Mouse (Mus musculus) c-Kit-positive CD71-negative TER-119-negative erythroid progenitor cells, embryonic 14.5 days (primary cell): ENCODE data around the gene Myd88.
A peak's percentile ranks its signal among the peaks of the same experiment; 100 is the strongest.

ENCODE experiments used
- DNase-seq: peaks from one replicate; pipeline ENCODE4 v3.0.0-alpha.2; 2013; ENCODE audit warnings: low read depth

Myd88 gene

DNA sequence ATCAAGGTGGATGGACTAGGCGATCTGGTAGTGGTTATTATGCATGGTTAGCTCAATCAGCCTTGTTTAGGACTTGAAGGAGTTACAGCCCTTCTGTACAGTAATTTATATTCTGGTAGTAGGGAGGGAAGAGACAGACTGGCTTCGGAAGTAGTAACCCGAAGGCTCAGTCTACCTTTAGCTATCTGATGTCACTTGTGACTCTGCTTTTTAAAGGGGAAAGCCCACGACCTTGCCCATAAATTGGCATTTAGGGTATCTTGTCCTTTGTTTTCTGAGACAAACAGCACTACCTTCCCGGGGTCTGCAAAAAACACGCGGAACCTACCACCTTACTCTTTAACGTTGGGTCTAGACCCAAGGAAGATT, 1.0 kb downstream of the Myd88 start:
- no peak for DNase-seq

DNA sequence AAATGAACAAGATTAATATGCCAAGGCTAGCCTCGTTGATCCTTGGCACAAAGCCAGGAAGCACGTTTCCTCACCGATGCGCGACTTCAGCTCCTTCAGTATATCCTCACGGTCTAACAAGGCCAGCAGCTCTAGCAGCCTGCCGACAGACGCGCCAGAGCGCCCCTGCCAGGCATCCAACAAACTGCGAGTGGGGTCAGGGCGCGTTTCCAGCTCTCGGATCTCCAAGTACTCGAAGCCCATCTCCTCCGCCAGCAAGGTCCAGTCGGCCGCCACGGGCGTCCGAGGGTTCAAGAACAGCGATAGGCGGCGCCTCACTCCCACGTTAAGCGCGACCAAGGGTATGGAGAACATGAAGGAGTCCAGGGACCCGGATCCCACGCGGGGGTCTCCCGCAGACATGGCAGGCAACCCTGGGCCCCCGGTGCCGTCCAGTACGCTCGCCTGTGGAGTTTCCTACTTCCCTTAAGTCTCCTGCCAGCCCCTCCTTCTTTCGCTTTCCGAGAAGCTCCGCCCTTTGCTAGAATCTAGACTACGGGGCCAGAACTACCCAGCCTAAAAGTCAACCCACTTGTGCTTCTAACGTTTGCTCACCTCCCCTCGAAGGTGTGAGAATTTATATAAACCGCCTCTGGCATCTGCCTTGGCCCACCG, 1.5 kb downstream of the Myd88 start, which contains the start of gene Acaa1a:
TSS of gene Acaa1a (plus strand) at position 119 of the 654 bp plus-strand sequence.
- peak; percentile 68 for DNase-seq

DNA sequence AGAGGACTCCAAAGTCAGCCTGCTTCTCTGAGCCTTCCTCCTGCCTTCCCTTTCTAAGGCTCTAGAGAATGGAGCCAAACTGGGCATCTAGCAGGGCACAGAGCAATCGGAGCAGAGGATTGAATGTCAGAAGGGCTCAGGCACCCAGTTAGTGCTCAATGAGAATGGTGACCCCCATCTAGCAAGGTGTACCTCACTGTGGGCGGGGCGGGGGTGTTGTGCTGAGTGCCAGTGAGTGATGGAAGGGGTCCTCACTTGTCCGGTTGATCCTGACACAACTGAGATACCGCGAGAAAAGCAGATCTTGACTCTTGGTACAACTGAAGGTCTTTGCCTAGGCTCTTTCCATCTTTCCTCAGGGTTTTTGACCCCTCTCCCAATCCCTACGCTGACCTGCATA, 2.1 kb downstream of the Myd88 start:
- DNase-seq: no peak

DNA sequence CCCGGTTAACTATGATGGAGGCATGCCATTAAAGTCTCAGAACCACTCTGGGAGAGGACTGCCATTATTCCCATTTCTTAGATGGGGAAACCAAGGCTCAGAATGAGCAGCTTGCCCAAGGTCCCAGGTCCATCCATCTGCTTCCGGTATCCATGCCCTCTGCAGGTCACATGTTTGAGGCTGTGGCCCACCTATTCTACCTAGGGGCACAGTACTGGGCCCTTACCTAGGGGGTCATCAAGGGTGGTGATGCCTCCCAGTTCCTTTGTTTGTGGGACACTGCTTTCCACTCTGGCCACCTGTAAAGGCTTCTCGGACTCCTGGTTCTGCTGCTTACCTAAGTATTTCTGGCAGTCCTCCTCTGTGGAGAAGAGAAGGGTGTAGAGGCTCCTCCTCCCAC, 2.9 kb downstream of the Myd88 start:
- DNase-seq: no peak

DNA sequence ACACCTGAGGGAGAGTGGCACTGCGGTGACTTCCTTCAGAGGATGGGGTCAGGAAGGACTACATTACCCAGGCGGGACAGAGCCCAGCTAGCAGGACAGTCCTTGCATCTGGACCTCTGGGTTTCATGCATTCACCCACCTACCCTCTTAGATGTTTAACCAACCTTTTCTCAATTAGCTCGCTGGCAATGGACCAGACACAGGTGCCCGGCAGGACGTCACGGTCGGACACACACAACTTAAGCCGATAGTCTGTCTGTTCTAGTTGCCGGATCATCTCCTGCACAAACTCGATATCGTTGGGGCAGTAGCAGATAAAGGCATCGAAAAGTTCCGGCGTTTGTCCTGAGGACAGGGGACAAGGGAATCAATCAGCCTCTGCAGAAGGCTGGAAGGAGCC, 3.4 kb downstream of the Myd88 start:
- no peak for DNase-seq

DNA sequence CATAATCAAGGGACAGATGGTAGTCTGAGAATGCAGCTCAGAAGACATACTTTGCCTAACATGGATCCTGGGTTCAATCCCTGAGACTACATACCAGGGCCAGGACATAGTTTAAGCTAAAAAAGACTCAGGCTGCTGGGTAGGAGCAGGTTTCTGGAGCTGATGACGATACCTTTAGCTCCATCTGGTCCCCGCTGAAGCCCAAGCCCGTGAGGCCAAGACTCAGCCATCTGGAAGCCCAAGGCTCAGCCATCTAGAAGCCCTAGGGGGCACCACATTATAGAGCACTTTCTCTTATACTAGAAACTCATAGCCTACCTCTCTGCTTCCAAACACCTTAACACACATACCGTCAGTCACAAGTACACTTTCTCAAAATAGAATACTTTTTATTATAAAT, 5.6 kb downstream of the Myd88 start:
- no peak for DNase-seq

DNA sequence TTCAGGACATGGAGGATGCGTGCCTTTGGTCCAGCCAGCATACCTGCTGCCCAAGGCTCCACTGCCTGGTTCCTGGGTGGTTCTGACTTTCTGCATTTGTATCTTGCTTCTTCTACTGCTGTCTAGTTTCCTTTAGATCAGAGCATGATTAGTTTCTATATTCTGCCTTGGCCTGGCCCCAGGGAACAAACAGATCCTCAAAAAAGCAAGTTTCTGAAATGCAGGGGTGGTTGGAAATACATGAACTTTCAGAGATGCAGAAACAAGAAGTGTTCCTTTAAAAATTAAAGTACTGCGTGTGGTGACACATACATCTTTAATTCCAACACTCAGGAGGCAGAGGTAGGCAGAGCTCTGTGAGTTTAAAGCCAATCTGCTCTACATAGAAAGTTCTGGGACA, 6.4 kb downstream of the Myd88 start:
- no peak for DNase-seq

DNA sequence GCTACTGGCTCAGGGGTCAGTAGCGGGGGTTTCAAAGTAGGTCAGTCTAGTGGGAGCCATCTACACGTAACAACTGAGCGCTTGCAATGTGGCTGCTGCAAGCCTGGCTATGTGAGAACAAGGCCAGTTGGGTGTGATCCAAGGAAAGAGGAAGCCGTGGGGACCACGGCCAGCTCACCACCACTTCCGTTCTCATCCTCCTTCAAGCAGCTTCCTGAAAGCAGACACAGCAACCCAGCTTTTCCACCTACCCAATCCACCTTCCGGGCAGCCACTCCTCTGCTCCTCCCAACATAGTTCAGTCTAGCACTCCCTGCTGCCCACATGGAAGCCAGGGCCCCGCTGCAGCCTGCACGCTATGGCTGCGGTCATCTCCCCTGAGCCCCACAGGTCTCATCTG, 6.9 kb downstream of the Myd88 start:
- no peak for DNase-seq

DNA sequence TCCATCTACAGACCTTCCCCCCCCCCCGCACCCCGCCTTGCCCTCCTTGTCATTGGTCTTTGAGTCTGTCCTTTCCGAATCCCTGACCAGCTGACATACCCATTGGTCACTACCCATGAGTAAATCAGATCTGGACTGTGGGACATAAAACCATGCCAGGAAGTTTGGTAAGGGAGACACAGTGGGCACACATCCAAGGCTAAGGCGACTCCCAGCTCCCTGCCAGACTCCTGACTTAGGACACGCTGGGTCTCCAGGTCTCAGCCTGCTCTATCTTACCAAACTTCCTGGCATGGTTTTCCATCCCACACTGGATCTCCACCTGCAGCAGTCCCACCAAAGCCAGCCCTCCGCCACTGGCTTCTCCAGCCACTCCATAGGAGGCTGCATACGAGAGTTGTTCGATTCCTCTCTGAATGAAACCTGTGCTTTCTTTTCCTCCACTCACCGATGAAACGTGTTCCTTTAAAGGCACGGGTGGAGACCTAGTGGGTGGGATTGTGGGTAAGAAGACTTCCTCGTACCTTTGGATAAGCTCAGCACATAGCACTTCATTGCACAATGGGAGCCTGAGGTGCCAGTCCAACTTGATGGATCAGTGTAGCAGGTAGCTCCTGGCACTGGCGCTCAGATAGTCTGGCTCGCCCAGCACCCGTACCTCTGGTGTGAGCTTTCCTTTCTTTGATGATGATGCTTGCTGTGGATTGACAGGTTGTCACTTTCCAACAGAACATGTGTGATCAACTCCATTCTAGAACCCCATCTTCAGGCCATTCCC, 10.8 kb downstream of the Myd88 start:
- no peak for DNase-seq

DNA sequence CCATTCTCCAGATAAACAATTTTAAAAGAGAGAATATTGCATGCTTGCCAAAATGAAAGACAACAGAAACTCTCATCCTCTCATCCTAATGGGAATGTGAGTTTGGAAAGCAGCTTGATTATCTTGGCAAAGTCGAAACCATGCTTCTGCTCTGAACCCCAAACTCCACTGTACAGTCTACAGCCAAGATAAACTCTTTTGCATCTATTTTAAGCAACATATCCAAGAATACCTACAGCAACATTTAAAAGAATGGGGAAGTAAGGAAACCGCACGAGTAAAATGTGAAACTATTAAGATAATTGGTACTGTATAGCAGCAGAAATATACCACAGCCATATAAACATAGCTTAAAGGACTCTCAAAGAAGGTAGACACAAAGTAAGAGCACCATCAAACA, 12.7 kb downstream of the Myd88 start:
- no peak for DNase-seq

DNA sequence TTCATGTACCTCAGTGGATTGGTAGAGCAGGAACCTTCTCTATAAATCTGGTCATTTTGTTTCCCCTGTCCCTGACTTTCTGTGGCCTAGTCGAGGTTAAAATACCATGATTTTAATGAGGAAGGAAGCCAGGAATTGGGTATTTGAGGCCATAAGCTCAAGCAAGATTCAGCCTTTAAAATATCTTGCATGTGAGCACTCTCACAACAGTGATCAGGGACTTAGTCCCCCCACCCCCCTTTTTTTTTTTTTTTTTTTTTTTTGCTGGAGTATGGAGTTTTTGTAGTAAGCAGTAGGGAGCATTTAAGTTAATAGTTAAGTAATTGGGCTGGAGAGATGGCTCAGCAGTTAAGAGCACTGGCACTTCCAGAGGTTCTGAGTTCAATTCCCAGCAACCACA, 17.1 kb downstream of the Myd88 start:
- no peak for DNase-seq

DNA sequence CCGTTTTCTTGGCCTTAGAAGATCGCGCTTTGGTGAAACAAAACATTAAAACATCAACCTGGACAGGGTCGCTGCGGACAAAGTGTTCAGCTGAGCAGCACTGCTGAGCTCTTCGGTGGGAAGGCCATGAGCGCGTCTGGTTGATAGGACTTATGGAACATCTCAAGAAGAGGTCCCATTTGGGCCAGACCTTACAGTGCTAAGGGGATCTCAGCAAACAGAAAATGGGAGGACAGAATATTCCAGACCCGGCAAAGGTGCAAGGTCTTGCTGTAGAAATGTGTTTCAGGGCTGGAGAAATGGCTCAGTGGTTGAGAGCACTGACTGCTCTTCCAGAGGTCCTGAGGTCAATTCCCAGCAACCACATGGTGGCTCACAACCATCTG, 18.0 kb downstream of the Myd88 start:
- no peak for DNase-seq

DNA sequence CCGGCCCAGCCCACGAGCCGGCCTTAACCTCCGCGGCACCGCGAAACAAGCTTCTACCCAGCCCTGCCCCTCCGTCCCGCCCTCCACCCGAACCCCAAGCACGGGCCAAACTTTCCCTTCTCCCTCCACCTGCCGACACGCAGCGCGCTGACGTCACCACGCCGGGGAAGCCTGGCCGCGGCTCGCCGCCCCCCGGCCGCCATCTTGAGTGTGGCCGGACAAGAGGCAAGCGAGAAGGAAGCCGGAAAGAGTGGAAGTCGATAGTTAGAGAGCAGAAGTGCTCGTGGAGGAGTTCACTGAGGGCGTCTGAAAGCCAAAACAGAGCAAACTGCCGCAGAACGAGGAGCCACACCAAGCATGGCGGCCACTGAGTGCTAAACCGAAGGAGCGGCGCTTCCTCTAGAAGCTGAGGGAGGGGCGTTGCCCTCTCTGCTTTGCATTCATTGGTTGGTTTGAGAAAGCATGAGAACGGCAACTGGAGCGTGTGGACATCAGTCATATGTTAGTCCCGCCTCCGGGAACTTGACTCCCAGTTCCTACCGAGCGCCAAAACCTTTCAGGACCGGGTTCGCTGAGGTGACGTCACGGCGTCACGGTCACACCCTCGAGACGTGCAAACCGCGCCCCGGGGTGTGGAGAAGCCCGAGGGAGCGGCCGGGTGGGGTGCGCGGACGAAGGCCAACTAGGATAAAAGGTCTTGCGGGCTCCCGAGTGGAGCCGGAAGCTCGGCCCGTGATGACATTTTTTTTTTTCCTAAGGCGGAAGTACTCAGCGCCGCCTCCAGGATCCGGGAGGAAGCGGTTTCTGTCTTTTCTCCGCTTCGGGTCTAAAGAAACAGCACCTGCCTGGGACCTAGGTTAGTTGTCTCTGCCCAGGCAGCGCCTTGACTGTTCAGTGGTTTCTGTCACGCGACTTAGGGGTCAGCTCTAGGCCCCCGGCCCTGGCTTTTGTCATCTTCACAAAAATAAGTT, 18.6 kb downstream of the Myd88 start, which contains the start of gene Oxsr1:
TSS of gene Oxsr1 (minus strand) at position 139 of the 971 bp plus-strand sequence.
- DNase-seq: peak; percentile 99

DNA sequence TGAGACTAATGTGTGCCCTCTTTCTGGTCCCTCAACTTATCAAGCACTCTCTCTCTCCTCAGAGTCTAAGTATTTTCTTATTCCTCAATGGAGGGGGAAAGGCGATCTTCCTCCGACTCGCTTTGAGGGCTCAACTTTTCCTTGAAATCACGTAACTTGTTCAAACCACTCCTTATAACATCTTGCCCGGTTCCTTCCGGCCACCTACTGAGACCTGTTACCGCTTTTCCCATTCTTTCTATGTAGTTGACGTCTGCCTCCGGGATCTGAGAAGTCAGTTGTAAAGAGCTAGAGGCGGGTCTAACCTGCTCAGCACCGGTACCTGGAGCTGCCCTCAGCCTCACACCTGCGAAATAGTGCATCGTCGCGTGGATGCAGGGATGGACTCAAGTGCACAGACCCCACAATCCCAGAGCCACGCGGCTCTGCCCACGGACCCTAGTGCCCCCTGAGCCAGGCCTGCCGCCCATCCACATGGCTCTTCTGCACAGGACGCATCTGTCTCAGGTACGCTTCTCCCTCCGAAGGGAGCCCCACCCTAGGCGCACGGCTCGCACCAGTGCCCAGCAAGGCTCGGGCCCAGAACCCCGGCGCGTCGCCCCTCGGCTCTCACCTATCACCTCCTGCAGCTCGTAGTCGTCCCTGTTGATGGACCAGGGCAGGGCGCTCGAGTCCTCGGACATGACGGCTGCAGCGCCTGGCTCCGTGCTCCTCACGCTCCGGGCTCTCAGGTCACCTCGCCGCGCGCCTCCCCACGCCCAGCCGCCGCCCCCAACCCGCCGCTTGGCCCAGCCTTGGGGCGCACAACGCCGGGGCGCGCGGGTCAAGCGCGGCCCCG, 19.6 kb downstream of the Myd88 start:
- no peak for DNase-seq

DNA sequence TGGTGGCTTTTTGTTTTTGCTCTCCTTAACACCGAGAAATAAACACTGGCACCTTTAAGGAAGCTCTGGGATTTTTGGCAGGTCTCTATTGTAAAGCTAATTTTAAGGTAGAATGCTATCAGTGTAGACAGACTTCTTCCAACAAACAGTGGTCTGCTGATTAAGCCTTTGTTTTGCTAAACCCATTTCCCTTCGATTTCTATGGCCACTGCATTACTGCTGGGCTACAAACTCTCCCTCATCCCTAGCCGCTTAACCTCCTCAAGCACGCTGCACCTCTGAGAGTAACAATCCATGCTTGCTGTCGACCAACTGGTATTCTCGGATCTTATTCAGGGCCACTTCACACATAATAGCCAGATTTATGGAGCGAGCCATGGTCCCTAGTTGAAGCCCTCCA, 20.3 kb downstream of the Myd88 start:
- DNase-seq: no peak

DNA sequence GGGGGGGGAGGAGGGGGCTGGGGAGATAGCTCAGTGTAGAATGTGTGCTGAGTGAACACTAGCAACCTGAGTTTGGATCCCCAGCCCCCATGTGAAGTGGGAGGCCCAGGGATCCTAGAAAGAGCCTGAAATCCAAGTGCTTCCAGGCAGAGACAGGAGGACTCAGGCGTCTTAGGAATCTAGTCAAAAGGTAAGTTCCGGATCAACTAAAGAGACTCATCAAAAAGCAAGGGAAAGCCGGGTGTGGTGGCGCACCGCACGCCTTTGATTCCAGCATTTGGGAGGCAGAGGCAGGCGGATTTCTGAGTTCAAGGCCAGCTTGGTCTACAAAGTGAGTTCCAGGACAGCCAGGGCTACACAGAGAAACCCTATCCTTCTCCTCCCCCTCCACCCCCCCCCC, 20.8 kb downstream of the Myd88 start:
- DNase-seq: no peak

DNA sequence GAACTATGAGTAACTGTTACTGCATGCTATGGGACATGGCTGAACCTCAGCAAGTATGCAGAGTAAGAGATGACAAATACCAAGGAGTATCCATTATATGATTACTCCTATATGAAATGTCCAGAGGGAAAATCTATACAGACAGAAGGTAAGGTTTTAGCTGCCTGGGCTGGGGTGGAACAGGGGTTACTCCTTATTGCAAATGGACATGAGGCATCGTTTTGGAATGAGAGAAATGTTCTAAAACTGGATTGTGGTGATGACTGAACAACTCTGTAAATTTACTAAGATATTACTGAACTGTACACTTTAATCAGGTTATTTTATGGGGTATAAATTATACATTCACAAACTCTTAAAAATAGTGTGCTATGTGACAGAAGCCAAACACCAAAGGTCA, 22.3 kb downstream of the Myd88 start:
- DNase-seq: no peak

DNA sequence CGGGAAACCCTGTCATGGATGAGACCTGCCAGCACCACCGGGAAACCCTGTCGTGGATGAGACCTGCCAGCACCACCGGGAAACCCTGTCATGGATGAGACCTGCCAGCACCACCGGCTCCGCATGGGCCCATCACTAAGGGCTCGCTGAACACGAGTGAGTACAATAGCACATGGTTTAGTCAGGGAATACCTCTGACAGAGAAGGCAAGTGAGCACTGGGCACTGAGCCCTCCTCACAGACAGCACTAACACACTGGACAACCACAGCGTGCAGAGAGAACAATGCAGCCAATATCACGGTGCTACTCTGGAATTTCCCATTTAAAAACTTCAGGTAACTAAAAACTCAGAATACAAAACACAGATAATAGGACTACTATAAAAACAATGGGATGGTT, 28.1 kb downstream of the Myd88 start:
- DNase-seq: no peak

DNA sequence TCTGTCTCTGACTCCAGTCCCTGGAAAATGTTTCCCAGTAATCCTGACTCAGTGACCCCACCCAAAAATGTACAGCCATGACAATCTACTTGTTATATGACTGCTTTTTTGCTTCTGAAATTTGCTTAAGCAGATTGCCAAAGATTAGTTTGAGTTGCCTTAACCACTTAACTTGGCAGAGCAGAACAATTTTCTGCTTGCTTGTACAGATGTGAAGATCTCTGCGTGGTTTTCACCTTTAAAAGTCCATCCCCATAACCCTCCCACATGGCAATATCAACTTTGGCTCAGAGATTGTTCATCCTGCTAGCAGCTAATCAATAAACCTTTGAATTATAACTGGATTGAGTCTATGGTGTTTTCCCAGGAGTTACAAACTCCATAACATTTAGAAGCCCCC, 32.1 kb downstream of the Myd88 start:
- no peak for DNase-seq

DNA sequence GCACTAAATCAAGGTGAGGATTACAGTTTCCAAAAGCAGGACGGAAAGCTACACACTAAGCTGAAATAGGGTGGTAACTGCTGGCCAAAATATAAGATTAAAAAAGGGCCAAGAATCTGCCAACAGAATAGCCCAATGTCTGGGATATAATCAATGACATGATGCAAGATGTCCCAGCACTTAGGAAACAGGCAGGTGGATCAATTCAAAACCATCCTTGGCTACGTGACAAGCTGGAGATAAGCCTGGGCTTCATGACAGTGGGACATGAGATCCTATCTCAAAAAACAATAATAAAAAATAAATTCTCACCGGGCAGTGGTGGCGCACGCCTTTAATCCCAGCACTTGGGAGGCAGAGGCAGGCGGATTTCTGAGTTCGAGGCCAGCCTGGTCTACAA, 35.3 kb downstream of the Myd88 start:
- no peak for DNase-seq

DNA sequence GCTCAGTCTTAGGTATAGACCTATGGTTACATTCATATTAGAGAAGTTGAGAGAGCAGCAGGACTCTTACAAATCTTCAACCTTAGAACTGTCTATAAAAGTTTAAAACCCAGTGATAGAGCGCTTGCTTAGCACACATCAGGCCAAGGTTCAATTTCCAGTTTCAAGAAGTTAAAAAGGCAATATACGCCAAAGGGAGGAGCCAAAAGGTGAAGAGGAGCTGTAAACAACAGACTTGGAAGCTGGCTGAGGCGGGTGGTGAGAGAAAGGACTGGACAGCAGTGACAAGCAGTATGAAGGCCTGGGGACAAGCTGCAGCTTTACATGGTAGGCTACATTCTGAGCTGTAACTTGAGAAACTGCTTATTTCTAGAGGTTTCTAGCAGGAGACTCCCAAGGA, 42.6 kb downstream of the Myd88 start:
- no peak for DNase-seq

DNA sequence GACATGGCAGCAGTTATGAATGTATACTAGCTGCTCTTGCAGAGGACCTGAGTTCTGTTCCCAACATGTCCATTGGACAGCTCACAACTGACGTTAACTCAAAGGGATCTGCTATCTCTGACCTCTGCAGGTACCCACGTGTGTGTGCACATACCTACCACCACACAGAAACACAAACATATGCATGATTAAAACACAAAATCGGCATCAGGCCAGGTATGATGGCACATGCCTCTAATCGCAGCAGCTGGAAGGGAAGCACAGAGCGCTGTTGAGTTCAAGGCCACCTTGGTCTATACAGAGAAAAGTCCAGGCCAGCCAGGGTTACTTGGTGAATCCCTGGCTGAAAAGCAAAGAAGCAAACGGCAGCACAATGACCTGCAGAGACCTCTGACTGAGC, 43.5 kb downstream of the Myd88 start:
- DNase-seq: no peak
